Mouse (Mus musculus) spleen, postnatal 14 days (tissue): Measurements from ENCODE around the gene Dnpep.

Source experiments
- DNase-seq, 2 experiments: peaks; one replicate each; pipeline ENCODE4 v3.0.0; 2021 to 2022; ENCODE audit warnings: low spot score in 2 of 2

Gene Dnpep

DNA sequence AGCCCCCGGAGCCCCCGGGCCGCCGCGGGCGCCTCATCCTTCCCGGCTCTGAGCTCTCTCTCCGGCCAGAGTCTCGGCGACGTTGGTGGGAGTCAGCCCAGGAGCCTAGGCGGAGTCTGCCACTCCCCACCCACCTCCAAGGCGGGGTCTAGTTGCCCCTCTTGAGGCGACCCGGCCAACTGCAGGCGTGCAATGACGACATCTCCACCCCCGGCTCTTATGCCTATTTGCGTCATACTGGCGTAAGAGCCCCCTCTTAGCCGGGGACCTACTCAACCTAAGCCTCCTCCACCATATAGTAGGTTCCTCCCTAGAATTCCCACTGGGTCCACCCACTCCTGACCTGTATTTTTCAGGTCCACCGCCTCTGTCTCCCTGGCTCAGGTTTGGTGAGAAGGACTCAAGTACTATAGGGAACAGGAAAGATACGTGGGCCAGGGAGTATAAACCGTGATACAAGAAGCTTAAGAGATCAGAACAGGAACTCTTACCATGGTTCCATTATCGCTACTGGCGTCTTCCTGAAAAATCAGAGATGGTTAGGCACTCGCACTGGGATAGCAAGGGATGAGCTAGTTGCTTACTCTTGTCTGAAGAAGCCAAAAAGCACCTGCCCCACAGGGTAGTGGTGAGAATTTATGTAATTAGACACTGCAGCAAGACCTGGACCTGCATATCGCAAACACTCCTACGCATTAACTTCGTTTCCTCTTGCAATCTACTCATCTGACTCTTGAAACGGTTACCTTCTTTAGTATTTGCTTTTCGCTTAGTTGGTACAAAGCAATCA lies 53.5 kb downstream of the Dnpep start, which contains the start of gene Ptprn:
Gene Ptprn, minus strand, starts transcription at position 412 of the 790 bp plus-strand sequence.
- no peak for DNase-seq

DNA sequence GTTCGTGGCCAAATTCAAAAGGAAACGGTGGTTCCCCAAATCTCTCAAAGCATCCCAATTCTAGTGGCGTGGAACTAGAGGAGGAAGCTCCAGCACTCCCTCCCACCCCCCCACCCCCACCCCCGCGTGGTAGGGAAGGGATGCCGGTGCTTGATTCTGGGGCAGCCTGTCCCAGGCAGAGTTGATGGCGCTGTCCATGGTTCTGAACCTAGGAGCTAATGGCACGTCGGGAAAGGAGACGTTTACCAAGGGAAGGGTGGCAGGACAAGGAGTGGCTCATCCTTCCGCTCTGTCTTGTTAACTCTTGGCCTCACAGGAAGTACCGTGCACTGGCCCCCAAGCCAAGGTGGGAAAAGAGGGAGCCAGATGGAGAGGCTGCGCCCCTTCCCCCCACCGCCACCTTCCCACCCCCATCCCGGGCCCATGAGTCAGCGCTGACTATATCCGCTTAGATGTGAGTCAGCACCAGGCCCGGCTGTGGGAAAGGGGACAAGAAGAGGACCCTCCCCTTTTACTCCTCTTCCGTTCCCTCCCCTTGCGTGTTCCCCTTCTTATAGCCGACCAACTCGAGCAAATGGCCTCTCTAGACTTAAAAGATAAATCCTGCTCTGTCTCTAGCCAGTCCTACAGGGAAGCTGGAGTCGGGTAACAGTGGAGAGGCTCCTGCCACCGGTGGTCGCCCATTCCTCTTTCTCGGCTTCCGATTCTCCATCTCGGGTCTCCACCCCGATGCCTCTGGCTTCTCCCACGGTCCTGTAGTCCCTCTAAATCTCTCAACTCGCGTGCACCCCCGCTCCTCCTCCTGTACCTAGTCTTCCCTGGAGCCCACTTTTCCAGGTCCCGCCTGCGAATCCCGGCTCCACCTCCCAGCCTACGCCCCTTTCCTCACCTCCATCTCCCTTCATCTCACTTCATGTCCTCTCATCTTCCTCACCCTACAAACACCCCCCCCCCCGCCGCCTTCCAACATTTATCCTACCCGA lies 54.5 kb downstream of the Dnpep start:
- no peak for DNase-seq

DNA sequence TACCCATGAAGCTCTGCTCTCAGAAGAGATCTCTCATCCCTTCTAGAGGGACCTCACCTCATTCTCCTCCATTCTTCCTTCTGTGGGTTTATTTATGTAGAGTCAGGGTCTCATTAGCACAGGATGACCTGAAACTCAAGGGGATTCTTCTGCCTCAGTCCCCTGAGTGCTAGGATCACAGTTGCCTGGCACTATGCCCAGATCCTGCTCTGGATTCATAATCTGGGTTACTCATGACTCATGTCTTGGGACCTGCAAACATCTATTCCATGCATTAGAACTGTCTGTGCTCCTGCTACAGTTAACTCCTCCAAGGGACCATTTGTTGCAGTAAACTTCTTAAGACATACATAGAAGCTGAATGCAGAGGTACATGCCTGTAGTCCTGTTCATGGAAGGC lies 56.5 kb downstream of the Dnpep start:
- DNase-seq, result no peak
